Comparison of ENCODE assay signal across 1 mouse cellular context in the genomic region with DNA sequence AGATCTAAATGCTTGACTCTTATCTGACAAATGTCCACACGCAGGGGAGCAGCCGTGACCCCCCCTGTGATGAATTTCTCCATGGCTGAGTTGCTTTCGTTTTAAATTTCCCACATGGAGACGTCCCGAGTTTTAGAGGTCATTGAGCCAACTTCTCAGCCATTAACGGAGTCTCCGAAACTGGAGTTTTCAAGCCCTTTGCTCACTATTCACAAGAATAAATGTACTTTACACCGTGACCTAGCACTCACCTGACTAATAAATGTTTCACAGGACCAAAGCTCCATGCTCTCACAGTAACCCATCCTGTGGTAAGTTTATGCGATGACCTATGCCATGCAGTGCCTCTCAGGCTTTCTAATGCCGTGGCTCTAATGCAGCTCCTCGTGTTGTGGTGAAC.
TF ChIP-seq lines count a peak whose summit lies in the region.

No protein-coding gene starts in this region.

TF ChIP-seq in myocyte, 11 proteins besides CTCF, POLR2A, EP300 and RAD21 (continued from another document):
- no peak for TF ChIP-seq MYOD1 (IDR thresholded peaks at IDR 0.05; ENCODE audit: control insufficient read depth in 1 of 3, insufficient read length in 2 of 3, low read depth in 2 of 3)
